Mouse (Mus musculus): ENCODE data around the gene Rara. TPM values are rescaled to one million over a fixed set of nuclear protein-coding genes. Genes with fewer than 3 reads are reported as not detected.
"Not testable (repeated sequence)": the region's sequence is repeated elsewhere in the genome, so short reads cannot be mapped to it uniquely, and the experiment has no call there.

Rara gene
- polyA plus RNA-seq, 1 experiment: 27.3 TPM

DNA sequence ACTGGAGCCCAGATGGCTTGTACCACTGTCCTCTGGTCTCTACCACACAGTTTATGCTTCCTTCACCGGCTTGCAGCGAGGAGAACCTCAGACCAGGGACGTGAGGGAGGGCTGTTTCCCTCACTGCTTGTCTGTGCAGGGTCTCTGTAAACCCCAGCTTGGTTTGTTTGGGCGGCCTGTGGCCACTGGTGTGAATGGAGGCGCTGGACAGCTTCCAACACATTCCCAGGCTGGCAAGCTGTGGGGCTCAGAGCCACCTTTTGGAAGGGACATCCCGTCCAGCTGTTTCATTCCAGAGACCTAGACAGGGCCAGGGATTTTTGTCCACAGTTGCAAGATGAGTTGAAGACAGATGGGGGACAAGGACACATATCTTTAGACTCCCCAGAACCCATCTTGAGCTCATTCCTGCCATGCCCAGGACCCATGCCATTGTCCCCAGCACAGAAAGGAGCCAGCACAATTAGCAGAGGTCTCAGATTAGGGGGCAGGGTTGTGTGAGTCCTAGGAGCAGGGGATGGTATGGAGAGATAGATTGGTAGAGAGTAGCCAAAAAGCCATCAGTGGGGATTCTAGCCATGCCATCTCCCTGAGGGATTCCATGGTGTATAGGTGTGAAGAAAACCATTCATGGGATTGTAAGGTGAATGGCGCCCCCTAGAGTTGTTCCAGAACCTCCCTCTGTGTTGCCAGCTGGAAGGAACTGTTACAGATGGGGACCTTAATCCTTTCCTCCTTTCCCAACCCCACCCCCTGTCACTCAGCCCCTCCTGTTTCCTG, 4.1 kb downstream of the Rara start:
- H3K27me3 ChIP-seq (ENCODE audit: control insufficient read depth, insufficient read depth, insufficient read length): no peaks in the 10 kb centered on the region
- peak overlapping the region; percentile 9 for H3ac ChIP-seq (ENCODE audit: control insufficient read depth, insufficient read length)
- TF ChIP-seq POLR2A (IDR thresholded peaks at IDR 0.05; ENCODE audit: insufficient read length, low read depth) (no peak), POLR2AphosphoS2 (IDR thresholded peaks at IDR 0.05; ENCODE audit: insufficient read length, low read depth) (no peak), CEBPB (IDR thresholded peaks at IDR 0.05; ENCODE audit: insufficient read depth, poor library complexity, severe bottlenecking) (no peak), MYOG (IDR thresholded peaks at IDR 0.05; ENCODE audit: control insufficient read depth in 1 of 3, insufficient read depth in 1 of 3, insufficient read length in 2 of 3, low read depth in 2 of 3) (peak in 2 of 3 experiments; percentile 30 to 68), TCF3 (IDR thresholded peaks at IDR 0.05; ENCODE audit: insufficient read length, low read depth) (no peak), USF1 (IDR thresholded peaks at IDR 0.05; ENCODE audit: low read depth) (no peak), SRF (IDR thresholded peaks at IDR 0.05; ENCODE audit: control insufficient read depth, insufficient read length, low read depth) (no peak), MYOD1 (IDR thresholded peaks at IDR 0.05; ENCODE audit: control insufficient read depth in 1 of 3, insufficient read length in 2 of 3, low read depth in 2 of 3) (peak in 1 of 3 experiments; percentile 56), TCF12 (IDR thresholded peaks at IDR 0.05; ENCODE audit: insufficient read depth, poor library complexity, severe bottlenecking) (peak; percentile 17), REST (IDR thresholded peaks at IDR 0.05; ENCODE audit: insufficient read depth, insufficient read length) (no peak)
- H3K4me2 ChIP-seq (ENCODE audit: low read depth): peak overlapping the region; percentile 92
- no peak overlapping the region for H3K4me3 ChIP-seq
- H3K79me2 ChIP-seq (ENCODE audit: control insufficient read depth, insufficient read depth): no peaks in the 10 kb centered on the region
- no peaks in the 10 kb centered on the region for H3K36me3 ChIP-seq (ENCODE audit: control insufficient read depth, insufficient read depth)

DNA sequence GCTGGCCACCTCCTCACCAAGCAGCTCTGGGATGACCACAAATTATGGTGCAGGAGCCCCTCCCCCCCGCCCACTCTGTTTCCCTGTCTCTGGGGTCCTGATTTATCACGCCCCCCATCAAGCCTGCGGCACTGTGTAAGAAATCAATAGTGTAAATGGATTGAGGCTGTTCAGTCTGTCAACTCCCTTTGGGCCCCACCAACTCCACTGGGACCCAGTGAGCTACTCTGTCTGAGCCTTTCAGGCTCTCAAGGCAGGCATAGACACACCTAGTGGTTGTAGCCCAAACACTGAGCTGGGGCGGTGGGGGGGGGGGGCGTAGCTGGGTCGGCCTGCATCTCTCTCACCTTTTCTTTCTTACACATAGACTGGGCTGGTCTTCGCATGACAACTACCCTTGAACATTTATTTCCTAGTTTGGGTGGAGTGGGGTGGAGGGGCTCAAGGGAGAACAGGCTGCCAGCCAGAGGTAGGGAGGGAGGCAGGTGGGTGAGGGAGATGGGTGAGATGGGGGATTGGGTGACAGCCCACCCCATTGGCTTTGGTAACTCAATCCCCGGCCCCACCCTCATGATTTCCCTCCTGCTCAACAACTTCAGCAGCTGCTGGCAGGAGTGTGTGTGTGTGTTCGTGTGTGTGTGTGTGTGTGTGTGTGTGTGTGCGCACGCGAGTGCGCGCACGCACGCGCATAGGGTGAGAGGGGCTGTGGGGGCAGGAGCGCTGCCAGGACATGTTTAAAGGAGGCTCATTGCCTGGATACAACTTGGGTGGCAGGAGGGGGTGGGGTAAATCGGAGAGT, 4.9 kb downstream of the Rara start:
- TF ChIP-seq POLR2AphosphoS2 (IDR thresholded peaks at IDR 0.05; ENCODE audit: insufficient read length, low read depth): no peak
- no peak for TF ChIP-seq SRF (IDR thresholded peaks at IDR 0.05; ENCODE audit: control insufficient read depth, insufficient read length, low read depth)
- TF ChIP-seq E2F4 (IDR thresholded peaks at IDR 0.05; ENCODE audit: insufficient read depth): no peak
- TF ChIP-seq MYOD1 (IDR thresholded peaks at IDR 0.05; ENCODE audit: control insufficient read depth in 1 of 3, insufficient read length in 2 of 3, low read depth in 2 of 3): peak; percentile 25 to 85 (median 84)
- no peak for TF ChIP-seq POLR2A (IDR thresholded peaks at IDR 0.05; ENCODE audit: insufficient read length, low read depth)
- no peak for TF ChIP-seq CEBPB (IDR thresholded peaks at IDR 0.05; ENCODE audit: insufficient read depth, poor library complexity, severe bottlenecking)
- no peak for TF ChIP-seq USF1 (IDR thresholded peaks at IDR 0.05; ENCODE audit: low read depth)
- TF ChIP-seq TCF3 (IDR thresholded peaks at IDR 0.05; ENCODE audit: insufficient read length, low read depth): peak; percentile 47
- TF ChIP-seq MAX (IDR thresholded peaks at IDR 0.05; ENCODE audit: low read depth): no peak
- no peak for TF ChIP-seq REST (IDR thresholded peaks at IDR 0.05; ENCODE audit: insufficient read depth, insufficient read length)
- TF ChIP-seq TCF12 (IDR thresholded peaks at IDR 0.05; ENCODE audit: insufficient read depth, poor library complexity, severe bottlenecking): peak; percentile 65
- peak; percentile 76 to 92 (median 92) for TF ChIP-seq MYOG (IDR thresholded peaks at IDR 0.05; ENCODE audit: control insufficient read depth in 1 of 3, insufficient read depth in 1 of 3, insufficient read length in 2 of 3, low read depth in 2 of 3)
- no peaks in the 10 kb centered on the region for H3K36me3 ChIP-seq (ENCODE audit: control insufficient read depth, insufficient read depth)
- H3K27me3 ChIP-seq (ENCODE audit: control insufficient read depth, insufficient read depth, insufficient read length): no peaks in the 10 kb centered on the region
- no peak overlapping the region for H3ac ChIP-seq (ENCODE audit: control insufficient read depth, insufficient read length)
- no peaks in the 10 kb centered on the region for H3K79me2 ChIP-seq (ENCODE audit: control insufficient read depth, insufficient read depth)
- no peak overlapping the region for H3K4me3 ChIP-seq
- peak overlapping the region; percentile 92 for H3K4me2 ChIP-seq (ENCODE audit: low read depth)

DNA sequence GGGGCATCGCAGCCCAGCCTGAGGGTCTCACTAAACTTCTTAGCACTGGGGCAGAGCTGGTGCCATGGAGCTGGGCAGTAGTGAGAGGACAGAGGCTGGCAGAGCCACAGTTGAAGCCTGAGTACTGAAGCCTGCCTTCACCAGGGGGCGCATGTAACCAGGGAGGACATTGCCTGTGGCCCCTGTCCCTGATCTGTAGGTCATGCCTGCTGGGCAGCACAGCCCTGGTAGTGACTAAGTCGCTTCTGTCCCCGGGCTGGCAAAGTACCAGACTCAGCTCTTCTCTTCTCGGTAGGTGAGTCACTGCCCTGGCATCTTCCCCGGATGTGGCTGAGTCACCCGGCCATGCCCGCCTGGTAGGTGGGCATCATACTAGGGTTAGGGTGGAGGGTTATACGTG, 5.5 kb downstream of the Rara start:
- Histone ChIP-seq H3K4me3 (no peak overlapping the region), H3K79me2 (ENCODE audit: control insufficient read depth, insufficient read depth) (no peaks in the 10 kb centered on the region), H3K36me3 (ENCODE audit: control insufficient read depth, insufficient read depth) (no peaks in the 10 kb centered on the region), H3ac (ENCODE audit: control insufficient read depth, insufficient read length) (no peak overlapping the region), H3K4me2 (ENCODE audit: low read depth) (peak overlapping the region; percentile 92), H3K27me3 (ENCODE audit: control insufficient read depth, insufficient read depth, insufficient read length) (no peaks in the 10 kb centered on the region)
- TF ChIP-seq SRF (IDR thresholded peaks at IDR 0.05; ENCODE audit: control insufficient read depth, insufficient read length, low read depth) (no peak), CEBPB (IDR thresholded peaks at IDR 0.05; ENCODE audit: insufficient read depth, poor library complexity, severe bottlenecking) (no peak), MYOG (IDR thresholded peaks at IDR 0.05; ENCODE audit: control insufficient read depth in 1 of 3, insufficient read depth in 1 of 3, insufficient read length in 2 of 3, low read depth in 2 of 3) (peak in 1 of 3 experiments; percentile 37), MYOD1 (IDR thresholded peaks at IDR 0.05; ENCODE audit: control insufficient read depth in 1 of 3, insufficient read length in 2 of 3, low read depth in 2 of 3) (peak in 1 of 3 experiments; percentile 46), REST (IDR thresholded peaks at IDR 0.05; ENCODE audit: insufficient read depth, insufficient read length) (no peak), POLR2A (IDR thresholded peaks at IDR 0.05; ENCODE audit: insufficient read length, low read depth) (peak; percentile 25), E2F4 (IDR thresholded peaks at IDR 0.05; ENCODE audit: insufficient read depth) (no peak), USF1 (IDR thresholded peaks at IDR 0.05; ENCODE audit: low read depth) (no peak), POLR2AphosphoS2 (IDR thresholded peaks at IDR 0.05; ENCODE audit: insufficient read length, low read depth) (no peak), TCF12 (IDR thresholded peaks at IDR 0.05; ENCODE audit: insufficient read depth, poor library complexity, severe bottlenecking) (no peak)

DNA sequence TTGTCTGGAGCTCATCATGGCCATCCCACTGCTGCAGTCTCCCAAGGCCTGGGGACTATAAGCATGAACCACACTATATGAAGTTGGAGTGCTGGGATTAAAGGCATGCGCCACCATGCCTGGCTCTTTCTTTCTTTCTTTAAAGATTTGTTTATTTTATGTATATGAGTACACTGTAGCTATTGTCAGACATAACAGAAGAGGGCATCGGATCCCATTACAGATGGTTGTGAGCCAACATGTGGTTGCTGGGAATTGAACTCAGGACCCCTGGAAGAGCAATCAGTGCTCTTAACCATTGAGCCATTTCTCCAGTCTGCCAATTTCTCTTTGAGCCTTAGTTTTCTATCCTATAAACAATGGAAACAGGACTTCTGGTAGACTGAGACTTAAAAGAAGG, 6.2 kb downstream of the Rara start:
- H3K27me3 ChIP-seq (ENCODE audit: control insufficient read depth, insufficient read depth, insufficient read length); H3K4me3 ChIP-seq; H3K79me2 ChIP-seq (ENCODE audit: control insufficient read depth, insufficient read depth); H3ac ChIP-seq (ENCODE audit: control insufficient read depth, insufficient read length); H3K36me3 ChIP-seq (ENCODE audit: control insufficient read depth, insufficient read depth): not testable (repeated sequence)
- peak overlapping the region; percentile 92 for H3K4me2 ChIP-seq (ENCODE audit: low read depth)
